Mouse (Mus musculus) adrenal gland, postnatal 25 days (tissue): ENCODE results near the gene Alg6. TPM values are rescaled to one million over a fixed set of nuclear protein-coding genes. Genes with fewer than 3 reads are reported as not detected.

Source experiments
- DNase-seq: peaks from one replicate; pipeline ENCODE4 v3.0.0; 2021; ENCODE audit warnings: mixed read lengths
- long read RNA-seq: library from polyadenylated mRNA; stranded (forward); transcript quantifications from one replicate; pipeline ENCODE4 v2.0.0, GENCODE M21; 2021
- total RNA-seq: library from RNA; stranded (reverse); gene quantifications from 2 replicates; pipeline ENCODE4 v1.2.3, GENCODE M21; 2021

Alg6 gene
- total RNA-seq = 10.5 and 13.9 TPM in 2 replicates
- long read RNA-seq, transcript Alg6-201 (15 exons, 3,079 nt) = major isoform, 8 of 10 reads
- long read RNA-seq, partial matches to known transcripts = 0 of 10 reads
- long read RNA-seq, other reads (novel, unspliced or antisense) = 2 of 10 reads

- DNase-seq = peak; percentile 98
Measured at GRCm38 (mm10) chr4:99714904-99715782, at the start of gene Alg6. Gene Alg6 (plus strand): TSS chr4:99715664.

GRCm38 (mm10) chr4:99670203-99670851, 45.1 kb upstream of the Alg6 start:
- no peak for DNase-seq

GRCm38 (mm10) chr4:99675191-99675590, 40.3 kb upstream of the Alg6 start:
- no peak for DNase-seq

- no peak for DNase-seq
Measured at GRCm38 (mm10) chr4:99683941-99684340, 31.5 kb upstream of the Alg6 start.

- no peak for DNase-seq
Measured at GRCm38 (mm10) chr4:99686308-99686707, 29.2 kb upstream of the Alg6 start.

GRCm38 (mm10) chr4:99712583-99713183, 2.8 kb upstream of the Alg6 start:
- no peak for DNase-seq

- DNase-seq = no peak
Measured at GRCm38 (mm10) chr4:99713971-99714370, 1.5 kb upstream of the Alg6 start.

- DNase-seq = no peak
Measured at GRCm38 (mm10) chr4:99715783-99716416, 436 bp downstream of the Alg6 start.

- no peak for DNase-seq
Measured at GRCm38 (mm10) chr4:99717905-99718304, 2.4 kb downstream of the Alg6 start.

GRCm38 (mm10) chr4:99724331-99724730, 8.9 kb downstream of the Alg6 start:
- no peak for DNase-seq

GRCm38 (mm10) chr4:99725914-99726451, 10.5 kb downstream of the Alg6 start:
- DNase-seq = no peak

GRCm38 (mm10) chr4:99739836-99740235, 24.4 kb downstream of the Alg6 start:
- no peak for DNase-seq

- no peak for DNase-seq
Measured at GRCm38 (mm10) chr4:99752426-99752825, 37.0 kb downstream of the Alg6 start.

GRCm38 (mm10) chr4:99766303-99766702, 50.8 kb downstream of the Alg6 start:
- DNase-seq = no peak

GRCm38 (mm10) chr4:99766753-99767152, 51.3 kb downstream of the Alg6 start:
- DNase-seq = no peak

- no peak for DNase-seq
Measured at GRCm38 (mm10) chr4:99770555-99770954, 55.1 kb downstream of the Alg6 start.

- no peak for DNase-seq
Measured at GRCm38 (mm10) chr4:99773041-99773440, 57.6 kb downstream of the Alg6 start.

- DNase-seq = no peak
Measured at GRCm38 (mm10) chr4:99792365-99792764, 76.9 kb downstream of the Alg6 start.
